Comparison of ENCODE assay signal across 17 mouse cellular contexts in the genomic region with DNA sequence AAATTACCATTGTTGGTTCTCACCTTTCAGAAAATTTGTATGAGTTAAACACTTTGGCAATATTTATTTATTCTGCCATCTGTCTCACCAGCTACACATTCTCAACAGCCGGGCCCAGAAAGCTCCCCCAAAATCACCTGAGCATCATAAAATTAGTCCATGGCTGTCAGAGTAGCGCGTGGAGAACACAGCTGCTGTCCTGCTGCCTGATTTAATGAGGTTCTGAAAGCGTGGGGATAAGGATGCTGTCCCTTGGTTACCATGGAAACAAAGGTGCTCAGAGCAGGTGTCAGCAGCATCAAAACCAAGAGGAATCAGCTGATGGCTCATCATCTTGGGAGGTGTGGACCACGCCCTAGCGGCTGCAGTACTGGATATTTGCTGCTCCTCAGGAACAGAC.
A peak's percentile ranks its signal among the peaks of the same experiment; 100 is the strongest.
DNase-seq lines count a peak whose midpoint lies in the region; ATAC-seq and TF ChIP-seq lines count a peak whose summit lies in the region.
"Had no signal": no experiment of that assay in that cellular context is flagged by ENCODE, and none has a peak within 500 bp of the region (broad histone marks: within the 10 kb centered on the region; RNA-seq: fewer than 3 reads in every experiment).

No protein-coding gene starts in this region.

- no peaks in the 10 kb centered on the region for H3K4me1 ChIP-seq in midbrain, embryonic 14.5 days (ENCODE audit: control insufficient read depth, insufficient read depth, low read length)
- no peaks in the 10 kb centered on the region for H3K4me1 ChIP-seq in lung, postnatal 0 days (ENCODE audit: insufficient read depth, low read depth, low read length)
- H3K4me1 ChIP-seq: neural tube, embryonic 12.5 days had no signal

- TF ChIP-seq EP300 in lung, postnatal 0 days (IDR thresholded peaks at IDR 0.05) = no peak

- DNase-seq in frontal cortex, postnatal 36 days (ENCODE audit: low spot score in 2 of 2) = peak; percentile 6 to 14
- no peak for DNase-seq in frontal cortex, postnatal 25 days (ENCODE audit: low spot score in 2 of 2)
- peak; percentile 25 to 39 for DNase-seq in left cerebral cortex, postnatal 25 days (ENCODE audit: low spot score in 2 of 2)
- no peak for DNase-seq in left cerebral cortex, adult 18-20 months (ENCODE audit: low spot score in 2 of 2)
- DNase-seq in brain, adult 2 months (ENCODE audit: low read depth, low spot score) = peak; percentile 73
- DNase-seq in midbrain, embryonic 14.5 days = peak; percentile 60
- no peak for DNase-seq in thymus, adult 18-20 months
- no peak for DNase-seq in lung, postnatal 0 days (ENCODE audit: low spot score)
- DNase-seq: adrenal gland, postnatal 25 days; gastrocnemius, postnatal 14 days; lung, adult 18-20 months; thymus, adult 2 months had no signal

- no peak for ATAC-seq in midbrain, embryonic 14.5 days (ENCODE audit: low FRiP score, low TSS enrichment)
- no peak for ATAC-seq in lung, postnatal 0 days
- ATAC-seq: intestine, embryonic 16.5 days had no signal

- intact Hi-C loops in left cerebral cortex, postnatal 25 days (cut with DNase I) = no loop called here

- H3K9ac ChIP-seq in midbrain, embryonic 14.5 days (replicated peaks; ENCODE audit: low read length) = no peak overlapping the region
- H3K9ac ChIP-seq in lung, postnatal 0 days (replicated peaks; ENCODE audit: low read depth) = no peak overlapping the region
- H3K9ac ChIP-seq: hindbrain, embryonic 13.5 days; kidney, embryonic 15.5 days; neural tube, embryonic 12.5 days had no signal

- H3K4me2 ChIP-seq in midbrain, embryonic 14.5 days (ENCODE audit: low read length) = no peak overlapping the region
- no peak overlapping the region for H3K4me2 ChIP-seq in lung, postnatal 0 days (replicated peaks; ENCODE audit: low read depth, low read length)
- H3K4me2 ChIP-seq: hindbrain, embryonic 13.5 days; kidney, embryonic 15.5 days; neural tube, embryonic 12.5 days had no signal

- no peaks in the 10 kb centered on the region for H3K36me3 ChIP-seq in midbrain, embryonic 14.5 days (ENCODE audit: control insufficient read depth, insufficient read depth, low read length)
- H3K36me3 ChIP-seq in lung, postnatal 0 days (ENCODE audit: insufficient read depth, low read length) = no peaks in the 10 kb centered on the region
- H3K36me3 ChIP-seq: hindbrain, embryonic 13.5 days; kidney, embryonic 15.5 days; neural tube, embryonic 12.5 days had no signal

- H3K27me3 ChIP-seq in midbrain, embryonic 14.5 days (ENCODE audit: control insufficient read depth, insufficient read depth, low read length) = no peaks in the 10 kb centered on the region
- no peaks in the 10 kb centered on the region for H3K27me3 ChIP-seq in lung, postnatal 0 days (replicated peaks; ENCODE audit: insufficient read depth, low read length)
- H3K27me3 ChIP-seq: hindbrain, embryonic 13.5 days; kidney, embryonic 15.5 days; neural tube, embryonic 12.5 days had no signal

- 61% methylated on average over 6 of the region's 6 CpGs for WGBS in midbrain, embryonic 14.5 days
- WGBS in lung, postnatal 0 days = 84% methylated on average over 6 of the region's 6 CpGs

- H3K9me3 ChIP-seq in midbrain, embryonic 14.5 days (ENCODE audit: control insufficient read depth, low read length) = no peaks in the 10 kb centered on the region
- no peaks in the 10 kb centered on the region for H3K9me3 ChIP-seq in lung, postnatal 0 days (ENCODE audit: low read length)
- H3K9me3 ChIP-seq: hindbrain, embryonic 13.5 days; kidney, embryonic 15.5 days; neural tube, embryonic 12.5 days had no signal

- no peak for TF ChIP-seq CTCF in lung, postnatal 0 days (IDR thresholded peaks at IDR 0.05)

- H3K27ac ChIP-seq in midbrain, embryonic 14.5 days (replicated peaks; ENCODE audit: low read depth, low read length) = no peak overlapping the region
- H3K27ac ChIP-seq in lung, postnatal 0 days (ENCODE audit: low read length) = no peak overlapping the region
- H3K27ac ChIP-seq: hindbrain, embryonic 13.5 days; kidney, embryonic 15.5 days; macrophage; neural tube, embryonic 12.5 days had no signal

- H3K4me3 ChIP-seq in midbrain, embryonic 14.5 days (replicated peaks; ENCODE audit: low read depth, low read length) = no peak overlapping the region
- H3K4me3 ChIP-seq in lung, postnatal 0 days (ENCODE audit: low read depth, low read length) = no peak overlapping the region
- H3K4me3 ChIP-seq: hindbrain, embryonic 13.5 days; kidney, embryonic 15.5 days; neural tube, embryonic 12.5 days had no signal

Comparison
In these comparisons a context has a peak if more than half of its experiments do, and no peak if none do; other contexts are left out.
1. DNase-seq: peak in frontal cortex, postnatal 36 days (2 of 2), left cerebral cortex, postnatal 25 days (2 of 2), brain, adult 2 months (single experiment) and midbrain, embryonic 14.5 days (single experiment); none in frontal cortex, postnatal 25 days (0 of 2), left cerebral cortex, adult 18-20 months (0 of 2), thymus, adult 18-20 months (0 of 2) and lung, postnatal 0 days (single experiment).